Mouse (Mus musculus) heart, embryonic 12.5 days (tissue): ENCODE results near the gene Cbll1. TPM values are rescaled to one million over a fixed set of nuclear protein-coding genes. Genes with fewer than 3 reads are reported as not detected.
"Not testable (repeated sequence)": the region's sequence is repeated elsewhere in the genome, so short reads cannot be mapped to it uniquely, and the experiment has no call there.

Experiments
- ATAC-seq: fragments of 200-750 bp; cut with Nextera tagmentation; 2 replicates; pipeline ENCODE4 v1.8.0; 2017; ENCODE audit warnings: moderate TSS enrichment, moderate library complexity; ENCODE audit not compliant: insufficient number of reproducible peaks, low FRiP score
- H3K27ac ChIP-seq: fragments of 300-500 bp; sonication (generic); 2 replicates; pipeline ENCODE4 v1.5.1; 2016; ENCODE audit warnings: mild to moderate bottlenecking, moderate library complexity; ENCODE audit not compliant: poor library complexity, severe bottlenecking
- H3K27me3 ChIP-seq: fragments of 300-500 bp; sonication (generic); replicated peaks from 2 replicates; pipeline ENCODE4 v1.6.1; 2016; ENCODE audit warnings: mild to moderate bottlenecking, moderate library complexity
- H3K36me3 ChIP-seq: fragments of 300-500 bp; sonication (generic); 2 replicates; pipeline ENCODE4 v1.6.1; 2016; ENCODE audit warnings: mild to moderate bottlenecking, moderate library complexity
- H3K4me1 ChIP-seq: fragments of 300-500 bp; sonication (generic); replicated peaks from 2 replicates; pipeline ENCODE4 v1.6.1; 2016; ENCODE audit warnings: mild to moderate bottlenecking
- H3K4me2 ChIP-seq: fragments of 300-500 bp; sonication (generic); 2 replicates; pipeline ENCODE4 v1.6.1; 2016; ENCODE audit warnings: mild to moderate bottlenecking, moderate library complexity
- H3K4me3 ChIP-seq: fragments of 300-500 bp; sonication (generic); 2 replicates; pipeline ENCODE4 v1.5.1; 2016; ENCODE audit warnings: mild to moderate bottlenecking
- H3K9ac ChIP-seq: fragments of 300-500 bp; sonication (generic); 2 replicates; pipeline ENCODE4 v1.6.1; 2016; ENCODE audit warnings: mild to moderate bottlenecking, moderate library complexity
- H3K9me3 ChIP-seq: fragments of 300-500 bp; sonication (generic); replicated peaks from 2 replicates; pipeline ENCODE4 v1.6.1; 2016; ENCODE audit warnings: mild to moderate bottlenecking, moderate library complexity
- WGBS: fragments of 180-500 bp; shearing (Covaris S2); methylation state at CpG from one replicate; pipeline ENCODE4 v1.1.7; 2016; 5-methylcytosine and 5-hydroxymethylcytosine counted together
- polyA plus RNA-seq: library from polyadenylated mRNA; unstranded; fragments of >200 nt; fragmentation: Nextera tagmentation; extraction: Ambion mirVana; gene quantifications from 2 replicates; pipeline ENCODE4 v1.2.1, GENCODE M21; 2016

Gene Cbll1
- polyA plus RNA-seq, 1 experiment from 2014 or later = 11.3 TPM

DNA sequence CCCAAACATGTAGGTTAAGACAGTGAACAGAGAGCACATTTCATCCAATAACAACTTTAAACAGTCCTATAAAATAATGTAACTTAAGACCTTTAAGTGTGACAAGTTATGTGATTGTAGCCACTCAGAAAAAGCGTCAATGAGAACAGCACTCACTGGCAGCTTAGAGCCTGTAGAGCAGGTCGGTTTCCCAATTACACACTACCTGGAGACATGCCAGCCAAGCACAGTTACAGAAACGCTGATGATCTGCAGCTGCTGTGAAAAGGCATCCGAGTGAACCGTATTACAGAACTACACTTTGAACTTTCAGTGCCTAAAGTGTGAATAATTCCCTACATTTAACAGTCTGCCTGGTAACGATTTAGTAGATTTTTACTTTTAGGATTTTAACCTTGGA lies 13.0 kb downstream of the Cbll1 start:
- Histone ChIP-seq H3K36me3 (peaks cover 28% of the 10 kb centered on the region), H3K4me3 (no peak overlapping the region), H3K9ac (no peak overlapping the region), H3K9me3 (no peaks in the 10 kb centered on the region), H3K27ac (no peak overlapping the region), H3K4me2 (no peak overlapping the region), H3K27me3 (no peaks in the 10 kb centered on the region), H3K4me1 (no peaks in the 10 kb centered on the region)
- ATAC-seq = no peak
- WGBS = 78% methylated on average over 6 of the region's 6 CpGs

- not testable (repeated sequence) for H3K4me2 ChIP-seq, H3K36me3 ChIP-seq, H3K4me1 ChIP-seq, H3K9me3 ChIP-seq, H3K4me3 ChIP-seq, ATAC-seq, H3K27ac ChIP-seq, H3K27me3 ChIP-seq, H3K9ac ChIP-seq
- 91% methylated on average over 4 of the region's 6 CpGs for WGBS
These were observed 21.2 kb downstream of the Cbll1 start for GRCm38 (mm10) chr12:31478182-31478581.

- no peak overlapping the region for H3K4me3 ChIP-seq
- no peak for ATAC-seq
These were observed 36.8 kb downstream of the Cbll1 start for GRCm38 (mm10) chr12:31462615-31463014.

DNA sequence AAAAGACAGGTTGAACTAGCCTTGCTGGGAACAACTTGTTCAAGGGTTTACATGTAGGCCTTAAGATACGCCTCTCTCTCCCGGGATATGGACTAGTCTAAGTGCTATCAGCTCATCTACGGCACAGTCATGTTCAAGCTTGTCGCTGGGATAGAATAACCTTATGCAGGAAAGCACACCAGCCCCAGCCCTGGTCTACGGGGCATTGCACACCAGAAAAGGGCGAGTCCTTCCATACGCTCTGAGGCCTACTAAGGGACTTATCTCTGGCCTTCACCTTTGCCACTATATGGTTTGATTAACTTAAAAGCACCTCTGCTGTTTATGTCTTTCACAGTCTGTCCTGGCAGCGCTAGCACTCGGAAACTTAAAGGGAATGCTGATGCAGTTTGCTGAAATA lies 38.0 kb downstream of the Cbll1 start:
- ATAC-seq = no peak
- Histone ChIP-seq H3K9ac (no peak overlapping the region), H3K4me2 (no peak overlapping the region), H3K27me3 (no peaks in the 10 kb centered on the region), H3K4me1 (peaks cover 4% of the 10 kb centered on the region), H3K4me3 (no peak overlapping the region), H3K9me3 (no peaks in the 10 kb centered on the region), H3K36me3 (no peaks in the 10 kb centered on the region), H3K27ac (no peak overlapping the region)
- WGBS = 85% methylated on average over 9 of the region's 9 CpGs

More at GRCm38 (mm10) chr12:31462615-31463014, 36.8 kb downstream of the Cbll1 start:
- Histone ChIP-seq H3K27me3 (no peaks in the 10 kb centered on the region), H3K4me2 (no peak overlapping the region), H3K36me3 (no peaks in the 10 kb centered on the region), H3K27ac (no peak overlapping the region), H3K9ac (no peak overlapping the region), H3K4me1 (peaks cover 4% of the 10 kb centered on the region), H3K9me3 (no peaks in the 10 kb centered on the region)
- WGBS = 75% methylated on average over 4 of the region's 4 CpGs

- not testable (repeated sequence) for H3K4me3 ChIP-seq, ATAC-seq, H3K27me3 ChIP-seq, H3K27ac ChIP-seq, H3K4me2 ChIP-seq, H3K9ac ChIP-seq, H3K4me1 ChIP-seq, H3K36me3 ChIP-seq, H3K9me3 ChIP-seq
- WGBS = 36% methylated on average over 3 of the region's 3 CpGs
These were observed 39.1 kb downstream of the Cbll1 start for GRCm38 (mm10) chr12:31460270-31460669.

- H3K4me3 ChIP-seq = no peak overlapping the region
- 60% methylated on average over 4 of the region's 4 CpGs for WGBS
- no peaks in the 10 kb centered on the region for H3K9me3 ChIP-seq
- H3K4me1 ChIP-seq = no peaks in the 10 kb centered on the region
- H3K36me3 ChIP-seq = no peaks in the 10 kb centered on the region
- ATAC-seq = no peak
- no peak overlapping the region for H3K27ac ChIP-seq
- no peak overlapping the region for H3K9ac ChIP-seq
- H3K27me3 ChIP-seq = no peaks in the 10 kb centered on the region
- H3K4me2 ChIP-seq = no peak overlapping the region
These were observed 40.9 kb downstream of the Cbll1 start for GRCm38 (mm10) chr12:31458474-31458873.

GRCm38 (mm10) chr12:31456271-31456670 lies 43.1 kb downstream of the Cbll1 start:
- no peak overlapping the region for H3K27ac ChIP-seq
- H3K4me1 ChIP-seq = no peaks in the 10 kb centered on the region
- H3K36me3 ChIP-seq = no peaks in the 10 kb centered on the region
- 78% methylated on average over 9 of the region's 9 CpGs for WGBS
- no peak for ATAC-seq
- no peak overlapping the region for H3K4me3 ChIP-seq
- no peak overlapping the region for H3K4me2 ChIP-seq
- H3K9me3 ChIP-seq = no peaks in the 10 kb centered on the region
- H3K27me3 ChIP-seq = 0 out of 2 replicates have a peak, but pooled peaks cover 3% of the 10 kb centered on the region
- no peak overlapping the region for H3K9ac ChIP-seq

GRCm38 (mm10) chr12:31449341-31449740 lies 50.1 kb downstream of the Cbll1 start:
- no peaks in the 10 kb centered on the region for H3K9me3 ChIP-seq
- no peaks in the 10 kb centered on the region for H3K36me3 ChIP-seq
- H3K9ac ChIP-seq = no peak overlapping the region
- no peak for ATAC-seq
- no peak overlapping the region for H3K4me2 ChIP-seq
- peaks cover 10% of the 10 kb centered on the region; the same call in 1 of the 2 replicates for H3K4me1 ChIP-seq
- 77% methylated on average over 3 of the region's 3 CpGs for WGBS
- H3K27ac ChIP-seq = no peak overlapping the region
- H3K27me3 ChIP-seq = 0 out of 2 replicates have a peak, but pooled peaks cover 3% of the 10 kb centered on the region
- H3K4me3 ChIP-seq = no peak overlapping the region

DNA sequence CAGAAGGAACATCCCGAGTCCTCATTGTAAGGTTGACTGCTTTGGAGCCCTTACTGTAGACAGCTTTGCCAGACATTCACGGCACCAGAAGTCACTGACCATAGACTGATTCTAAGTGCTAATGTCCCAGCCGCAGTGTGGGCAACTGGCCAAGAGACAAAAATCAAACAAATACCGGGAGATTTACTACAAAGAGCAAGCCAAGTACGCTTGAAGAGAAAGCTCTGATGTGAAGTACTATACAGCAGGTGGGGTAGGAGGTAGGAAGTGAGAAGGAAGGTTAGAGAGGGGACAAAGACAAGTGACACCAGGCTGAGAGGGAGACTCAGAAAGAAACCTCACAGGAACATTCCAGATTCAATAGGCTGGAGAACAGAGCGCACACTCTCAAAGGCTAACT lies 54.6 kb downstream of the Cbll1 start:
- WGBS = 62% methylated on average over 6 of the region's 6 CpGs
- no peak overlapping the region for H3K27ac ChIP-seq
- no peak overlapping the region for H3K4me2 ChIP-seq
- H3K27me3 ChIP-seq = 0 out of 2 replicates have a peak, but pooled peaks cover 7% of the 10 kb centered on the region
- no peak for ATAC-seq
- H3K4me1 ChIP-seq = peaks cover 14% of the 10 kb centered on the region
- no peak overlapping the region for H3K9ac ChIP-seq
- H3K36me3 ChIP-seq = no peaks in the 10 kb centered on the region
- H3K9me3 ChIP-seq = no peaks in the 10 kb centered on the region
- no peak overlapping the region for H3K4me3 ChIP-seq

- Histone ChIP-seq H3K4me3 (peak overlapping the region; percentile 28), H3K36me3 (no peaks in the 10 kb centered on the region), H3K9me3 (no peaks in the 10 kb centered on the region), H3K4me2 (peak overlapping the region; percentile 66), H3K4me1 (peaks cover 14% of the 10 kb centered on the region), H3K9ac (no peak overlapping the region), H3K27ac (no peak overlapping the region), H3K27me3 (0 out of 2 replicates have a peak, but pooled peaks cover 7% of the 10 kb centered on the region)
- WGBS = under 1% methylated on average over 11 of the region's 11 CpGs
- peak; percentile 69; the same call in 1 of the 2 replicates for ATAC-seq
These were observed 55.3 kb downstream of the Cbll1 start for GRCm38 (mm10) chr12:31444131-31444546.

DNA sequence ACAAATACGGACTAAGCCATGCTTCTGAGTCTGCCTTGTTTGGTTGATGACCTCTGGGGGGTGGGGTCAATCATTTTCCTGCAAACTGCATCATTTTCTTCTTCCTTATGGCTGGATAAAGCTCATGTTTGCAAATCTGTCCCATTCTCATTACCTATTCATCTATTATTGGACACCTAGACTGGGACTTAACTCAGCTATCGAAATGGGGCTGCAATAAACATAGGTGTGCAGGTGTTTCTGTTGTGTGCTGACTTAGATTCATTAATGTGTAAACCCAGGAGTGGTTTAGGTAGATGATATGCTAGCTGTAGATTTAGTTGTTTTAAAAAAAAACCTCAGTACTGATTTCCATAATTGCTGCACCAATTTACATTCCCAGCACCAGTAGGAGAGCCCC lies 59.8 kb downstream of the Cbll1 start:
- Histone ChIP-seq H3K9ac (no peak overlapping the region), H3K27me3 (0 out of 2 replicates have a peak, but pooled peaks cover 7% of the 10 kb centered on the region), H3K4me3 (no peak overlapping the region), H3K36me3 (no peaks in the 10 kb centered on the region), H3K27ac (no peak overlapping the region), H3K4me1 (peaks cover 10% of the 10 kb centered on the region), H3K9me3 (no peaks in the 10 kb centered on the region), H3K4me2 (no peak overlapping the region)
- WGBS = 76% methylated on average over 2 of the region's 2 CpGs
- ATAC-seq = no peak

DNA sequence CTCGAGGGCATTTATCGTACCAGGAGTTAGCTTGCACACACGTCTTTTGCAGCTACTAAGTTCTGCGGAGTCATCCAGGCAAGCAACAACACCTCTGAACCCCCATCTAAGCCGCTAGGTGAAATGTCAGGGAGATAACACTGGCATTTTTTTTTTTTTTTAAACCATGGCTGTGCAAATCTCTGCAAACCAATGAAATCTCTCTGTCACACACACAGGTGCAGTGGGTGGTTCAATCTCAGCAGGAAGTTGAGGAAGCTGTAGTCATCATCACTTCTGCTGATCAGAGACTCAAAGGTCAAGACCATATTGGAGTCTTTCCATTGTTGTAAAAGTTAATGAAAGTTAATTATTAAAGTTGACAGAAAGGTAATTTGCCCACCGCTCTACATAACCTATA lies 61.6 kb downstream of the Cbll1 start:
- 52% methylated on average over 6 of the region's 6 CpGs for WGBS
- 0 out of 2 replicates have a peak, but pooled peaks cover 1% of the 10 kb centered on the region for H3K27me3 ChIP-seq
- H3K27ac ChIP-seq = no peak overlapping the region
- no peak for ATAC-seq
- no peak overlapping the region for H3K4me3 ChIP-seq
- no peaks in the 10 kb centered on the region for H3K36me3 ChIP-seq
- H3K4me1 ChIP-seq = no peaks in the 10 kb centered on the region
- H3K9me3 ChIP-seq = no peaks in the 10 kb centered on the region
- no peak overlapping the region for H3K4me2 ChIP-seq
- no peak overlapping the region for H3K9ac ChIP-seq
